Mouse (Mus musculus) megakaryocyte-erythroid progenitor cell, adult 5-6 weeks (primary cell): ENCODE data around the gene Gsdme. TPM values are rescaled to one million over a fixed set of nuclear protein-coding genes. Genes with fewer than 3 reads are reported as not detected.

Experiments
- ATAC-seq: replicated peaks from 2 replicates; pipeline ENCODE4 v1.8.0; 2016; ENCODE audit warnings: mild to moderate bottlenecking, inconsistent platforms; ENCODE audit not compliant: severe bottlenecking, poor library complexity, low FRiP score, low TSS enrichment
- total RNA-seq, 2 experiments: library from RNA; stranded (forward) in 1 of 2; stranded (reverse) in 1 of 2; fragments of 200-1000, 215-1000 nt in 1 of 2; fragments of >200 nt in 1 of 2; fragmentation: Nextera tagmentation in 1 of 2; gene quantifications; 2 replicates each; pipeline ENCODE4 v1.2.3; 2014 to 2017

Gene Gsdme
- total RNA-seq, 2 experiments from 2014 or later = 0.94 to 1.8 TPM

DNA sequence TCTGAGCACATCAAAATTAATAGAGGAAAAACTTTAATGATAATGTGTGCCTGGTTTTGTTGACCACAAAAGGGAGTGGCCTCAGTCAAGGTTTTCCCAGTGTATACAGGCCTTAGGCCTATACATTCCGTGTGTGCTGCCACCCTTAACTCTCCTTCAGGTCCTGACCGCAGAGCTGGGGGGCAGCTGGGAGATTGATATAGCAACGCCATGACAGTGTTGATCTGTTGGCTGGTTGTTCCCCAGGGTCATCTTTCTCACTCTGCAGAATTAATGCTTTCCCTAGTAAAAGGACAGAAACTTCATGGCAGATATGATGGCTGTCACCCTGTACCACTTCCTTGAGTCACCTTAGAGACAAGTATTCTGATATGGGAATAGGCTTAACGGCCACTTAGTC, 59.3 kb downstream of the Gsdme start:
- no peak for ATAC-seq

- no peak for ATAC-seq
These were observed 69.8 kb downstream of the Gsdme start for GRCm38 (mm10) chr6:50193851-50194250.

GRCm38 (mm10) chr6:50192822-50193221, 70.8 kb downstream of the Gsdme start:
- ATAC-seq = no peak

DNA sequence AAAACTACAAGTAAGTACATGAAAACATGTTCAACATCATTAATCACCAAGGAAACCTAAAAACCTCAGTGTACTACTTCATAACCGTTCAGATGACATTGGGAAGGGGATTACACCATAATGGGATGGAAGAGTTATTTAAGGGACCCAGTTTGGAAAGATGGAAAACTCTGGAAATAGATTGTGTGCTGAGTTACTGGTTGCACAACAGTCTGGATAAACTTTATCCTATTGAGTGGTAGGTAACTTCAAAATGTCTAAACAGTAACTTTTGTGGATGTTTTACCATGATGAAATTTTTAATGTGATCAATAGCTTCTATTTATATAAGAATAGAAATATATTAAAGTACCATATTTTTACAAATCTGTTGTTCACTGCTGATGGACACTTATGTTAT, 71.5 kb downstream of the Gsdme start:
- ATAC-seq = no peak

GRCm38 (mm10) chr6:50191605-50192004, 72.1 kb downstream of the Gsdme start:
- no peak for ATAC-seq

DNA sequence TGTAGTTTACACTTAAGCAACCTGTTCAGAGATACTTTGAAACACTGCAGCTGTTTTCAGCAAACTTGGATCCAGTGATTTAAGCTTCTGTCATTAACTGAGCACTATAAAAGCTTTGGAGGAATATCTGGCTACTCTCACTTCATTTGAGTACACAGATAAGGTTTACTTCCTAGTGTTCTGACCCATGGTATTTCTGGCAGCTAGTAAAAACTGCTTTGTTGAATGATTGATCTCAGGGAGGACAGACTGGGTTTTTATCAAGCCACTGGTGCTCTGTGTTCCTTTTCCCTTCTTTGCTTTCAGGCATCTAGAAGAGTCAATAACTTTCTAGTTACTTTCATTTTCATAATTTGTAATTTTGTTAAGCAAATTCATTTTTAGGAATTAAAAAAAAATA, 74.3 kb downstream of the Gsdme start:
- ATAC-seq = no peak

- ATAC-seq = no peak
These were observed 75.7 kb downstream of the Gsdme start for GRCm38 (mm10) chr6:50187955-50188354.

DNA sequence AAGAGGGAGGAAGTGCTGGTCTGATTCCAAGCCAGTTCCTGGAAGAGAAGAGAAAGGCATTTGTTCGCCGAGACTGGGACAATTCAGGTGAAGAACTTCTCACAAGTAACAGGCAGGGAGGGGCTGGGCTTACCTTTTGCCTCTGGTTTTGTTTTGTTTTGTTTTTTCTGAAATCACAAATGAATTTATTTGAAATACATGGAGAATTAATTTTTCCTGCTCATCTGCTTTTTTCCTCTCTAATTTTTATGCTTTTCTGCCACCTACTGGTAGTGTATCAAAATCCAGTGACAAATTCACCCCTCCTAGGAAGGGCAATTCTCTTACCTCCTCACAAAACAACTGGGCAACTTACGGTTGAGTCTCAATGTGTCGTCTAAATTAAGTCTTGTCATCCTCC, 83.5 kb downstream of the Gsdme start:
- no peak for ATAC-seq

GRCm38 (mm10) chr6:50175736-50176135, 87.9 kb downstream of the Gsdme start:
- no peak for ATAC-seq

- ATAC-seq = no peak
These were observed 93.9 kb downstream of the Gsdme start for GRCm38 (mm10) chr6:50169771-50170170.

- ATAC-seq = no peak
These were observed 94.8 kb downstream of the Gsdme start for GRCm38 (mm10) chr6:50168821-50169220.

DNA sequence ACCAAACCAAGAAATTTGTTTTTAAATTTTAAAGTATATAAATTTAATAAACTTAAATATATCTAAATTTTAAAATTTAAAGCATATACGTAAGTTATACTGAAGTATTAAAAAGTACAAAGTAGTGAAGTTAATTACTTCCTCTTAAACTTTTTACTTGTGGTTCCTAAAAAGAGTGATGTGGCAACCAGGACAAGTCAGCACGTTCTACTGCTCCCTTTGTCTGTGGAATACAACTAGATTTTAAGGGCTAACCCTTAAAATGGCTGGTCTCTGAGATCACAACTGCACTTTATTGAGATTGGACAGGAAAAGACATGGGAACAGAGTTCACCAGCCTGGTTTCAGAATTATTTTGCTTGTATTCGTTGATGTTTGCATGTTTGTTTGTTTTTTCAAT, 100.6 kb downstream of the Gsdme start:
- no peak for ATAC-seq

DNA sequence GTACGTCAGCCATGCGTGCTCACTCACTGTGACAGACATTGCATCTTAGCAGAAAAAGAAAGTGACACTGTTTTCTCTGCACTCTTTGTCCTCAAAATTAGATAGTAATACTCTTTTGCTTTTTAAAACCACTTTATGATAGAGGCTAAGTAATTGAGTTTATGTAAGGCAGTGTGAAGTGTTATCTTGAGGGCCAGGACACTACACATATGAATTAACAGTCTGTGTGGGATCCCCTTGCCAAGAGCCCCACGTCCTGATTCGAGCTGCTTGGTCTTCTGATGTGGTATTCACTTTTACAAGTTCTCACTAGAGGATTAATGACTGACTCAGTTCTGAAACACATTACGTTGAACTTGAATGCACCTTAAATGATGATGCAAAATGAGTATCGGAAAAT, 103.8 kb downstream of the Gsdme start:
- ATAC-seq = no peak

GRCm38 (mm10) chr6:50149378-50149777, 114.3 kb downstream of the Gsdme start:
- ATAC-seq = no peak

GRCm38 (mm10) chr6:50146158-50146557, 117.5 kb downstream of the Gsdme start:
- no peak for ATAC-seq

- ATAC-seq = no peak
These were observed 124.1 kb downstream of the Gsdme start for GRCm38 (mm10) chr6:50139526-50139925.

Other genes starting within 250 kb of the Gsdme start
- 62.6 and 74.0 TPM in 2 replicates for gene Mpp6, start 153.6 kb downstream of the Gsdme start, total RNA-seq (2014; fragmentation: Nextera tagmentation)
- gene Mpp6, start 153.6 kb downstream of the Gsdme start, total RNA-seq (2017) = 184 and 217 TPM in 2 replicates
- 10.9 and 11.1 TPM in 2 replicates for gene Osbpl3, start 192.3 kb upstream of the Gsdme start, total RNA-seq (2014; fragmentation: Nextera tagmentation)
- 11.5 and 16.4 TPM in 2 replicates for gene Osbpl3, start 192.3 kb upstream of the Gsdme start, total RNA-seq (2017)